Mouse (Mus musculus) heart, postnatal 25 days (tissue): ENCODE measurements around the gene Arhgap23. TPM values are rescaled to one million over a fixed set of nuclear protein-coding genes. Genes with fewer than 3 reads are reported as not detected.

ENCODE experiments used
- DNase-seq: peaks from one replicate; pipeline ENCODE4 v3.0.0; 2022; ENCODE audit warnings: low spot score
- intact Hi-C: fragments of 180-260 bp; cut with DNase I; formaldehyde crosslinking; loops from one replicate; pipeline ENCODE4 v1.15.1; 2025
- total RNA-seq, 2 experiments: library from RNA; stranded (reverse); gene quantifications; 2 replicates each; pipeline ENCODE4 v1.2.3; 2021

The Arhgap23 gene
- total RNA-seq, 2 experiments from 2014 or later, result 14.8 to 19.4 TPM

GRCm38 (mm10) chr11:97450305-97450922 is 35.1 kb downstream of the Arhgap23 start:
- peak; percentile 60 for DNase-seq
- intact Hi-C loops, result no loop called here

- intact Hi-C loops, result no loop called here
- DNase-seq, result no peak
Measured at GRCm38 (mm10) chr11:97451625-97452024, 36.3 kb downstream of the Arhgap23 start.

- no peak for DNase-seq
- intact Hi-C loops, result no loop called here
Measured at GRCm38 (mm10) chr11:97457120-97457519, 41.8 kb downstream of the Arhgap23 start.

- DNase-seq, result no peak
- intact Hi-C loops, result no loop called here
Measured at GRCm38 (mm10) chr11:97461307-97461820, 46.0 kb downstream of the Arhgap23 start.

GRCm38 (mm10) chr11:97462538-97462937 is 47.2 kb downstream of the Arhgap23 start:
- DNase-seq, result no peak
- intact Hi-C loops, result no loop called here

- intact Hi-C loops, result no loop called here
- DNase-seq, result no peak
Measured at GRCm38 (mm10) chr11:97463166-97463565, 47.8 kb downstream of the Arhgap23 start.

GRCm38 (mm10) chr11:97463991-97464390 is 48.7 kb downstream of the Arhgap23 start:
- intact Hi-C loops, result no loop called here
- no peak for DNase-seq

- intact Hi-C loops, result no loop called here
- no peak for DNase-seq
Measured at GRCm38 (mm10) chr11:97465957-97466356, 50.6 kb downstream of the Arhgap23 start.

GRCm38 (mm10) chr11:97466444-97467160 is 51.3 kb downstream of the Arhgap23 start:
- intact Hi-C loops, result no loop called here
- DNase-seq, result no peak

- intact Hi-C loops, result loop anchor here (1.0 kb wide), 2 partner anchors 36 to 60 kb away; no protein-coding TSS in a partner anchor
- DNase-seq, result peak; percentile 49
Measured at GRCm38 (mm10) chr11:97468639-97469287, 53.4 kb downstream of the Arhgap23 start.

GRCm38 (mm10) chr11:97469828-97470227 is 54.5 kb downstream of the Arhgap23 start:
- intact Hi-C loops, result loop anchor here (1.0 kb wide), 2 partner anchors 38 to 62 kb away; no protein-coding TSS in a partner anchor
- DNase-seq, result no peak

- intact Hi-C loops, result no loop called here
- no peak for DNase-seq
Measured at GRCm38 (mm10) chr11:97471276-97471675, 55.9 kb downstream of the Arhgap23 start.

- DNase-seq, result no peak
- intact Hi-C loops, result no loop called here
Measured at GRCm38 (mm10) chr11:97476334-97477095, 61.2 kb downstream of the Arhgap23 start.

GRCm38 (mm10) chr11:97477431-97477830 is 62.1 kb downstream of the Arhgap23 start:
- intact Hi-C loops, result no loop called here
- DNase-seq, result no peak

- DNase-seq, result no peak
- intact Hi-C loops, result no loop called here
Measured at GRCm38 (mm10) chr11:97478345-97478744, 63.0 kb downstream of the Arhgap23 start.

GRCm38 (mm10) chr11:97479085-97479484 is 63.8 kb downstream of the Arhgap23 start:
- intact Hi-C loops, result no loop called here
- no peak for DNase-seq

GRCm38 (mm10) chr11:97479824-97480223 is 64.5 kb downstream of the Arhgap23 start:
- intact Hi-C loops, result no loop called here
- no peak for DNase-seq

GRCm38 (mm10) chr11:97485661-97486060 is 70.3 kb downstream of the Arhgap23 start:
- no peak for DNase-seq
- intact Hi-C loops, result no loop called here

GRCm38 (mm10) chr11:97487656-97488055 is 72.3 kb downstream of the Arhgap23 start:
- intact Hi-C loops, result no loop called here
- no peak for DNase-seq
